Mouse (Mus musculus): ENCODE measurements around the gene Igll1. TPM values are rescaled to one million over a fixed set of nuclear protein-coding genes. Genes with fewer than 3 reads are reported as not detected.
A peak's percentile ranks its signal among the peaks of the same experiment; 100 is the strongest.

The Igll1 gene
- polyA plus RNA-seq, 1 experiment from 2014 or later, result 0.52 TPM

GRCm38 (mm10) chr16:16829671-16830070 lies 34.1 kb downstream of the Igll1 start:
- H3K36me3 ChIP-seq, result no peaks in the 10 kb centered on the region
- 0 out of 2 replicates have a peak, but pooled peaks have one; percentile 7 for ATAC-seq (ENCODE audit: insufficient number of reproducible peaks, low FRiP score, low TSS enrichment, low read depth)
- WGBS, result 86% methylated on average over 3 of the region's 3 CpGs
- H3K4me2 ChIP-seq, result no peak overlapping the region
- H3K9ac ChIP-seq, result no peak overlapping the region
- H3K27ac ChIP-seq, result no peak overlapping the region
- H3K9me3 ChIP-seq, result no peaks in the 10 kb centered on the region
- H3K27me3 ChIP-seq, result no peaks in the 10 kb centered on the region
- peaks cover 6% of the 10 kb centered on the region for H3K4me1 ChIP-seq
- H3K4me3 ChIP-seq, result no peak overlapping the region

DNA sequence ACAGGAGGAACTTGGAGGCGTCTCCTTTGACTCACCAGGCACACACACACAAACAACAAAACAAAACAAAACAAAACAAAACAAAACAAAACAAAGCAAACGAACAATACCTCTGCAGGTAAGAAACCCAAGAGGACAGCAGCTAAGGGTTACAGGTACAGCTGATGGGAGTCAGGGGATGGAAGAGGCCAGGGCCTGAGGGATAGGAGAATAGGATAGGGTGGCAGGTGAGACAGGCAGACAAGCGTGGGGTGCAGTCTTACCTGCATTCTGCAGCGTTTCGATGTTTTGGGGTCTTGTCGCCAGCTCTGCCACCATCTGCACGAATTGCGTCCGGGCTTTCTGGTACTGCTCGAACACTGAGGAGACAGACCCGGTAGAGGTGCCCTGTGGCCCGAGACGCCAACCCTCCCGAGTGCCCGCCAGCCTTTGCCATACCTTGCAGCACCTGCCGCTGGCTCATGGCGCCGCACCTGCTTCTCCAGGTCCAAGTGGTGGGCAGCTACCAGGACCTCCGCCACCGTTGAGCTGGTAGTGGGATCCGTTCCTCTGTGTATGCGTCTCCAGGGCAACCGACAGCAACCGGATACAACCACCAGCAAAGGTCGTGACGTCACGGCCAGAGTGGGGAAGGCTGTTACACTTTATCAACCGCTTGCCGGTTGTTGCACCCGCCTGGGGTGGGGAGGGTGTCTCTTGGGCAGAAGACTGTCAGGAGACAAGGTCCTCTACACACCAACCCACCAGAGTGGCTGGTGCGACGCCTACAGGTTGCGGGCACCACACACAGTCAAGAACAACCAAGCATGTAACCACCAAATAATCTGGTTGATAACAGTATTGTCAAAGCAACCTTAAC lies 34.8 kb downstream of the Igll1 start, which contains the start of gene Spag6l:
Spag6l (minus strand) TSS at position 700 of the 859 bp plus-strand sequence.
- no peaks in the 10 kb centered on the region for H3K9me3 ChIP-seq
- no peak within 1 kb of the TSS for H3K9ac ChIP-seq
- peaks cover 6% of the 10 kb centered on the region for H3K4me1 ChIP-seq
- H3K27ac ChIP-seq, result no peak within 1 kb of the TSS
- H3K27me3 ChIP-seq, result no peaks in the 10 kb centered on the region
- peak; percentile 58 for ATAC-seq (ENCODE audit: insufficient number of reproducible peaks, low FRiP score, low TSS enrichment, low read depth)
- peak within 1 kb of the TSS; percentile 34 for H3K4me3 ChIP-seq
- peak within 1 kb of the TSS; percentile 72 for H3K4me2 ChIP-seq
- WGBS, result 5% methylated on average over 32 of the region's 33 CpGs
- no peaks in the 10 kb centered on the region for H3K36me3 ChIP-seq

- peaks cover 6% of the 10 kb centered on the region for H3K4me1 ChIP-seq
- no peaks in the 10 kb centered on the region for H3K9me3 ChIP-seq
- ATAC-seq (ENCODE audit: insufficient number of reproducible peaks, low FRiP score, low TSS enrichment, low read depth), result no peak
- no peak overlapping the region for H3K27ac ChIP-seq
- 95% methylated on average over 2 of the region's 2 CpGs for WGBS
- H3K27me3 ChIP-seq, result no peaks in the 10 kb centered on the region
- H3K4me3 ChIP-seq, result no peak overlapping the region
- H3K9ac ChIP-seq, result no peak overlapping the region
- H3K4me2 ChIP-seq, result no peak overlapping the region
- H3K36me3 ChIP-seq, result no peaks in the 10 kb centered on the region
These were observed 37.6 kb downstream of the Igll1 start for GRCm38 (mm10) chr16:16826223-16826622.

GRCm38 (mm10) chr16:16825476-16825875 lies 38.3 kb downstream of the Igll1 start:
- Histone ChIP-seq H3K36me3 (no peaks in the 10 kb centered on the region), H3K4me1 (peaks cover 6% of the 10 kb centered on the region), H3K9ac (no peak overlapping the region), H3K27me3 (no peaks in the 10 kb centered on the region), H3K9me3 (no peaks in the 10 kb centered on the region), H3K4me2 (no peak overlapping the region), H3K27ac (no peak overlapping the region), H3K4me3 (no peak overlapping the region)
- WGBS, result 52% methylated on average over 5 of the region's 5 CpGs
- ATAC-seq (ENCODE audit: insufficient number of reproducible peaks, low FRiP score, low TSS enrichment, low read depth), result no peak

Other genes starting within 250 kb of the Igll1 start
- not detected in 2 replicates for gene Olfr19, start 187.6 kb downstream of the Igll1 start, polyA plus RNA-seq (2015; fragmentation: Nextera tagmentation; extraction: Ambion mirVana)
- not detected in 2 replicates for gene Spag6l, start 34.5 kb downstream of the Igll1 start, polyA plus RNA-seq (2015; fragmentation: Nextera tagmentation; extraction: Ambion mirVana)
- gene Top3b, start 6.8 kb upstream of the Igll1 start, polyA plus RNA-seq (2015; fragmentation: Nextera tagmentation; extraction: Ambion mirVana), result 72.0 and 76.4 TPM in 2 replicates
- 2.0 and 2.4 TPM in 2 replicates for gene Vpreb1, start 6.9 kb upstream of the Igll1 start, polyA plus RNA-seq (2015; fragmentation: Nextera tagmentation; extraction: Ambion mirVana)
- 28.6 and 29.6 TPM in 2 replicates for gene Ppm1f, start 32.5 kb upstream of the Igll1 start, polyA plus RNA-seq (2015; fragmentation: Nextera tagmentation; extraction: Ambion mirVana)
- gene Mapk1, start 119.4 kb upstream of the Igll1 start, polyA plus RNA-seq (2015; fragmentation: Nextera tagmentation; extraction: Ambion mirVana), result 155 and 161 TPM in 2 replicates
- 19.4 and 26.2 TPM in 2 replicates for gene Ypel1, start 205.7 kb upstream of the Igll1 start, polyA plus RNA-seq (2015; fragmentation: Nextera tagmentation; extraction: Ambion mirVana)
- gene Ppil2, start 247.3 kb upstream of the Igll1 start, polyA plus RNA-seq (2015; fragmentation: Nextera tagmentation; extraction: Ambion mirVana), result 130 and 134 TPM in 2 replicates